Mouse (Mus musculus) CH12F3 (cell line): ENCODE measurements around the gene Lypla2.
"Not testable (repeated sequence)": the region's sequence is repeated elsewhere in the genome, so short reads cannot be mapped to it uniquely, and the experiment has no call there.

Experiments used
- in situ Hi-C: fragments of 300-500 bp; cut with MboI; formaldehyde crosslinking; loops from 2 replicates; pipeline ENCODE4 v1.14.3; 2020; ENCODE audit warnings: low sequenced_read_pairs

Gene Lypla2

GRCm38 (mm10) chr4:135949911-135950310 is 22.5 kb downstream of the Lypla2 start:
- in situ Hi-C loops: no loop called here

DNA sequence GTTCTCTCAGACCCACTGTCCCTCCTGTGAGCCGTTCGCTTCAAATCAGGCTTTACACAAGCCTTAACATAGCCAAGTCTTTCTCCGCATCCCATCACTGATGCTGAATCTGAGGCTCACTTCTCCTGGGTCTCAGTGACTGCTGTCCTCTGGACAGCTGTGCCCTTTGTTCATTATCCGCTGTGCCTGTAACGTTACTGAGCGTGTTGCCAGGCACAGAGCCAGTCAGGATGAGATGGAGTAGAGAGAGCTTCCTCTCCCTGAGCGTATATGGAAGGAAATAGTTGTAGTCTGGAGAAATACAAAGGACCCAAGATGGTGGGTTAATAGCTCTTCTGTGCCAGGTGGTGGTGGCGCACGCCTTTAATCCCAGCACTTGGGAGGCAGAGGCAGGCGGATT is 23.0 kb downstream of the Lypla2 start:
- in situ Hi-C loops: no loop called here

DNA sequence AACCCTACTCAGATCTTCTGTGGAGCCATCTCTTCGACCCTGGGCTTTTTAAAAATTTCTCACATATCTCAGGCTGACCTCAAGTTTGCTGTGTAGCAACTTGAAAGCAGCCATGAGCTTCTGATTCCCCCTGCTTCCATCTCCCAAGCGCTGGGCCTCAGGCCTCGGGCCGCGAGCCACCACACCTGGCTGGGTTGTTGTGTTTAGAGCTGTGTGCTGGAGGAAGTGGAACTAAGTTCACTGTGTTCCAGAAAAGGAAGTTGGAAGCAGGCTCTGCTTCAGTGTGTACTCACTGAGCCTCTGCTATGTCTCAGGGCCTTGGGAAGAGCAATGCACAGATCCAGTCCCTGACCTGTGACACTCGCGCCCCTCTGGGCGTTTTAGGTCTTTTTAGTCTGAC is 24.3 kb downstream of the Lypla2 start:
- in situ Hi-C loops: no loop called here

DNA sequence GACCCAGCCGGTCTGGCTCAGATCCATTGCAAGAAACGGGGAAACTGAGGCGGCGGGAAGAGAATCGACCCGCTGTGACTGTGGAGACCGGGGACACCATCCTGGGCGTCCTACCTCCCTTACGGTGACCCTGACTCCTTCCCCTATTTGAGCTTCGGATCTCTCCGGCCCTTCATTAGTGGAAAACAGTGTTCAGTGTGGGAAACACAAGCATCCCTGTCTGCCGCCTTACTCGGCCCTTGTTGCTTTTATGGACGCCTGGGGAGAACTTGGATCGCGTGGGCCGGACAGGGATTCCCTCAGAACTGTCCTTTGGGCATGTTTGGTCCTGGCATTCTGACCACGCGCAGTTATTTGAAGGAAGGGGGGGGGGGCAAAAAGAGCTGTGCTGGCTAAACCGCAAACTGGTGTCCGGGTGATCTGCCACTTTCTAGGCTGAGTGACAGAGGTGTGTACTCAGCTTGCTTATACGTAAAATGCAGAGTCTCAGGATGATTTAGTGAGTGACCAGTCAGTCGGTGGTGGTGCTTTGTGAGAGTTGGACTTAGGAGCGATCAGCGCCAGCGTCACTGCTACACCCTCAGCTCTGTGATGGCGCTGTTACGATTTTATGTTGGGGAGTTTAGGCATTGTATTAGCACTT is 25.6 kb downstream of the Lypla2 start:
- in situ Hi-C loops: no loop called here

GRCm38 (mm10) chr4:135946278-135946658 is 26.2 kb downstream of the Lypla2 start, which contains the start of gene Hmgcl:
Gene Hmgcl (plus strand): TSS chr4:135946448.
- in situ Hi-C loops: no loop called here

GRCm38 (mm10) chr4:135945706-135946105 is 26.7 kb downstream of the Lypla2 start:
- in situ Hi-C loops: no loop called here

DNA sequence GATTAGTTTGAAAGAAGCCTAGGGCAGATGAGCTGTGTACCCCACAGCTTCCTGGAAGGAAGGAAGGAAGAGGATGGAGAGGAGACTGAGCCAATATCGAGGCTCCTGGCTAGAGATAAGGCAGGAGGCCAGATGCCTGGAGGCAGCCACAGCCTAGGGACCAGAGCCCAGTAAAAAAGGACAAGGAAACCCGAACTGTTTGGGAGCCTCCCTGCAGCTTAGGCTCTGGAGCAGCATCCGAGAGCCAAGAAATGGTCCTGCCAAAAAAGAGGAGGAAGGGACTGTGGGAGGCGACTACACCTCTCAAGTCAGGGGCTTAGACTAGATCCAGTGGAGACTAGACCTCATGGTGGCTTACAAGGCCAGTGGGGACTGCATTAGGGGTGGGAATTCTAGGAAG is 29.0 kb downstream of the Lypla2 start:
- in situ Hi-C loops: no loop called here

- in situ Hi-C loops: no loop called here
Observed at GRCm38 (mm10) chr4:135942193-135942592, 30.2 kb downstream of the Lypla2 start.

DNA sequence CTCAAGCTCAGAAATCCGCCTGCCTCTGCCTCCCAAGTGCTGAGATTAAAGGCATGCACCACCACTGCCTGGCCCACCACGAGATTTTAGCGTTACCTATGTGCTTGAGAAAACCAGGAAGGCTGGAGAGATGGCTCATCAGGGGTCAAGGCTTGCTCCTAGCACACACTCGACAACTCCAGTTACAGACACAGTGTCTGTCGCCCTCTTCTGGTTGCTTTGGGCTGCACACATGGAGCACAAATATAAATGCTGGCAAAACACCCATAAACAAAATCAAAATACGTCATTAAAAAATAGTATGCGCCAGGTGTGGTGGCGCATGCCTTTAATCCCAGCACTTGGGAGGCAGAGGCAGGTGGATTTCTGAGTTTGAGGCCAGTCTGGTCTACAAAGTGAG is 31.4 kb downstream of the Lypla2 start:
- in situ Hi-C loops: not testable (repeated sequence)

DNA sequence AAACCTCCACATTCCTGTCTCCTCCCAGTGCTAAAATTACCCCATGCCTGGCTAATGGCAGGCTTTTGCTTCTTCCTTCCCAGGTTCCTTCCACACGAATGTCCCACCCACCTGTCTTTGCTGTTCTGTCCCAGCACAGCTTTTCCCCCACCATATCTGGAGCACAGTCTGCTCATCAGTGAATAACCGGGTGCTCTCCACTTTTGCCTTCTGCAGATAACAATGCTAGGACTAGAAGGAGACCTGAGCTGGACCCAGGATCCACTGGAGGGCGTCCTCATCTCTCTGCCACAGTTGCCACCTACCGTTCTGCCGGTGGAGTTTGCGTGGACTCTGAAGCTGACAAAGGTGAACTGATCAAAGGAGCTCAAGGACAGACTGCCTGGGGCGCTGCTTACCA is 33.6 kb downstream of the Lypla2 start:
- in situ Hi-C loops: loop anchor here (10.0 kb wide), 1 partner anchor 134 kb away; no protein-coding TSS in a partner anchor

DNA sequence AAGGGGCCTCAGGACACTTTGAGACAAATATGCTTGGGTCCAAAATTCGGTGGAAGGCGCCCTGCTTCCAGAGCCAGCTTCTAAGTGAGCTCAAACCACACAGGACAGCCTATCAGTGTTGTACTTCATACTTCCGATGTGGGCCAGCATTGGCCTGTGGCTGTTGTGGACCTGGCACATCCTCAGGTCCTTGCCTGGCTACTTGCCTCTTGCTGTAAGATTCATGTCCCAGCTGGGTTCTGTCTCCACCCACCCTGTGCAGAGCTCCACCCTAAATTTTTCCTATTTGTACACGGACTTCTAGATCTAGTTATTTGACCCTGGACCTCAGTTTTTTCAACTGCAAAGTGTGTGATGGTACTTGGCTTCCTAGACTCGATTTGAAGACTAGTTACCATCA is 36.9 kb downstream of the Lypla2 start:
- in situ Hi-C loops: loop anchor here (10.0 kb wide), 1 partner anchor 131 kb away; no protein-coding TSS in a partner anchor

- in situ Hi-C loops: loop anchor here (10.0 kb wide), 1 partner anchor 130 kb away; no protein-coding TSS in a partner anchor
Observed at GRCm38 (mm10) chr4:135934708-135935500, 37.5 kb downstream of the Lypla2 start.

- in situ Hi-C loops: loop anchor here (10.0 kb wide), 1 partner anchor 127 kb away; no protein-coding TSS in a partner anchor
Observed at GRCm38 (mm10) chr4:135931832-135932231, 40.6 kb downstream of the Lypla2 start.

DNA sequence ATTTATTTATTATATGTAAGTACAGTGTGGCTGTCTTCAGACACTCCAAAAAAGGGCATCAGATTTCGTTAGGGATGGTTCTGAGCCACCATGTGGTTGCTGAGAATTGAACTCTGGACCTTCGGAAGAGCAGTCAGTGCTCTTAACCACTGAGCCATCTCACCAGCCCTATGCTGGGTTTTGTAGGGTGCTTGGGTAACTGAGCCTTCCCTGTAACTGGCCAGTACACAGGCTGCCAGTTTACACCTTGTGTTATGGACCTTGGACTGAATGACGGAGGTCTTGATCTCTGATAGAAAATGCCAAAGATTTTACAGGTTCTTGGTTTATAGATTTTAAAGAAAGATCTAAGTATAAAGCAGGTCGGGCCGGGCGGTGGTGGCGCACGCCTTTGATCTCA is 42.2 kb downstream of the Lypla2 start:
- in situ Hi-C loops: loop anchor here (10.0 kb wide), 1 partner anchor 125 kb away; no protein-coding TSS in a partner anchor

DNA sequence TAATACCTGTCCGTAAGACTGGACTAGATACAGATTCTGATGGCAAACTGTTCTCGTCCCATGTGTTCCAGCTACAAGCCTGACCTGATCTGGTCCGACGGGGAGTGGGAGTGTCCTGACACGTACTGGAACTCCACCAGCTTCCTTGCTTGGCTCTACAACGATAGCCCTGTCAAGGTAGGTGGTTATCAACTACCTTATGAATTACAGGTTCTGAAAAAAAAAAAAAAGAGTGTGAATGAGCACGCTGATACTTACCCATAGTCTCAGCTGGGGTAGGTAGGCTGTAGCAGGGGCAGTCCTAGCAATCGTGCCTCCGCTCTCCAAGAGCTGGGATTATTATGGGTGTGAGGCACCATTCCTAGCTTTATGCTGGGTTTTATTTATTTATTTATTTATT is 42.6 kb downstream of the Lypla2 start:
- in situ Hi-C loops: loop anchor here (10.0 kb wide), 1 partner anchor 125 kb away; no protein-coding TSS in a partner anchor

- in situ Hi-C loops: no loop called here
Observed at GRCm38 (mm10) chr4:135929405-135929804, 43.0 kb downstream of the Lypla2 start.

- in situ Hi-C loops: no loop called here
Observed at GRCm38 (mm10) chr4:135928376-135928775, 44.0 kb downstream of the Lypla2 start.

DNA sequence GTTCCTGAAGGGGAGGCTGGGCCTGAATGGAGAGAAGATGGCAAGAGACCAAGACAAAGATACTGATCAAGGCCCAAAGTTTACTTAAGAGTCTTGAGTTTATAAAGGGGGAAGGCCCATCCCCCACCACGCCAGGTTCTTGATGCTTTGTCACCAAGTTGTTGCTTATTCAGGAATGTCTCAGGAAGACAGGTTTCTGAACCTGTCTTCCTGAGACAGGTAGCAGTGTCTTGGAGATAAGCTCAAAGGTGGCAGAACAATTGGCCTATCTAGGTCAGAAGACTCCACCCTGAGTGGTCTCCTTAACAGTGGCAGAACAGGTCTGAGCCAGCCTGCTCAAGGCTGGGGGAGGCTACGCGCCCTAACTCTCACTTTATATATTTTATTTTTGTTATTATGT is 45.6 kb downstream of the Lypla2 start:
- in situ Hi-C loops: no loop called here

DNA sequence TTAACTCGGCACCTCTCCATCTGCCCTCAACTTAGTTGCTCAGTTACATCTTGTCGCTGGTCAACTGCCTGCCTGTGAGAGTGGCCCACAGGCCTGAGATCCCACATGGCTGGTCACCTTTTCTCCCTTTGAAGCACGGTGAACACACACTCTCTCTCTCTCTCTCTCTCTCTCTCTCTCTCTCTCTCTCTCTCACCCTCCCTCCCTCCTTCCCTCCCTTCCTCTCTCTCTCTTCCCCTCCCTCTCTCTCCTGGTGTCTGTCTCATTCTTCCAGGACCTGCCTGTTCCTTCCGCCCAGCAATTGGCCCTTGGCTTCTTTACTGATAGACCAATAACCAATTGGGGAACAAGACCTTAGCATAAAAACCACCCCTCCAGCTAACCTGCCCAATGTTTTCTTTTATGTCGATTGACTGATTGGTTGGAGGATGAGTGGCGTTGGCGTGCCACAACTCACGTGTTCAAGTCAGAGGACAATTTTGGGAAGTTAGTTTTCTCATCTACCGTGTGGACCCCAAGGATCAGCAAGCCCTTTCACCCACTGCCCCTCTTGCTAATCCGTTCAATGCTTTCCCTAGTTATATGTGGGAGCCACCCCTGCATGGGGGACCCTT is 46.1 kb downstream of the Lypla2 start:
- in situ Hi-C loops: no loop called here

- in situ Hi-C loops: no loop called here
Observed at GRCm38 (mm10) chr4:135925341-135925740, 47.1 kb downstream of the Lypla2 start.

GRCm38 (mm10) chr4:135924418-135924817 is 48.0 kb downstream of the Lypla2 start:
- in situ Hi-C loops: no loop called here

DNA sequence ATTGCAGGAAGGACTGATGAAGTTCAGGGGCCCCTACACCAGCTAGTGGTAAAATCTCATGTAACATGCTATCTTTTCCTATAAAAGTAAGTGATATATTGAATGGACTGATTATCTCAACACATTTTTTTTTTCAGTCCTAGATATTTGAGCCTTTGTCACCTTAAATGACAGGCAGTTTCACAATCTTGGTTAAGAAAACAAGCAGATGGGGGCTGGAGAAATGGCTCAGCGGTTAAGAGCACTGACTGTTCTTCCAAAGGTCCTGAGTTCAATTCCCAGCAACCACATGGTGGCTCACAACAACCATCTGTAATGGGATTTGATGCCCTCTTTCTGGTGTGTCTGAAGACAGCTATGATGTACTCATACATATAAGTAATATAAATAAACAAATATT is 50.2 kb downstream of the Lypla2 start:
- in situ Hi-C loops: no loop called here
